Comparison of ENCODE assay signal across 9 mouse cellular contexts in genomic region chr5:106457986-106458476, GRCm38 (mm10). TPM values are rescaled to one million over a fixed set of nuclear protein-coding genes. Genes with fewer than 3 reads are reported as not detected.
DNase-seq lines count a peak whose midpoint lies in the region; ATAC-seq and TF ChIP-seq lines count a peak whose summit lies in the region.
"Had no signal": no experiment of that assay in that cellular context is flagged by ENCODE, and none has a peak within 500 bp of the region (broad histone marks: within the 10 kb centered on the region; RNA-seq: fewer than 3 reads in every experiment).

Gene Barhl2, minus strand, starts transcription at chr5:106458166.

- H3K4me1 ChIP-seq in lung, embryonic 16.5 days (replicated peaks; ENCODE audit: control insufficient read depth, insufficient read depth, low read length), result peaks cover 14% of the 10 kb centered on the region
- H3K4me1 ChIP-seq in lung, adult 2 months (ENCODE audit: control insufficient read depth, insufficient read depth, low read length), result no peaks in the 10 kb centered on the region
- H3K4me1 ChIP-seq in forebrain, embryonic 13.5 days, result peaks cover 47% of the 10 kb centered on the region
- H3K4me1 ChIP-seq in limb, embryonic 11.5 days (ENCODE audit: control insufficient read depth, insufficient read depth, low read length), result peaks cover 25% of the 10 kb centered on the region
- H3K4me1 ChIP-seq in small intestine, adult 2 months (ENCODE audit: control insufficient read depth, insufficient read depth, insufficient read length, low read length), result peaks cover 9% of the 10 kb centered on the region

- H3K36me3 ChIP-seq in lung, embryonic 16.5 days (ENCODE audit: control insufficient read depth, insufficient read depth, low read length), result no peaks in the 10 kb centered on the region
- H3K36me3 ChIP-seq in forebrain, embryonic 13.5 days (ENCODE audit: poor library complexity, severe bottlenecking), result no peaks in the 10 kb centered on the region
- no peaks in the 10 kb centered on the region for H3K36me3 ChIP-seq in limb, embryonic 11.5 days (ENCODE audit: control insufficient read depth, insufficient read depth, low read length)
- no peaks in the 10 kb centered on the region for H3K36me3 ChIP-seq in small intestine, adult 2 months (ENCODE audit: control insufficient read depth, insufficient read depth, low read length)

- no peak within 1 kb of the TSS for H3K27ac ChIP-seq in lung, embryonic 16.5 days (ENCODE audit: low read length)
- peak within 1 kb of the TSS; percentile 40 for H3K27ac ChIP-seq in forebrain, embryonic 13.5 days
- no peak within 1 kb of the TSS for H3K27ac ChIP-seq in limb, embryonic 11.5 days (replicated peaks; ENCODE audit: low read depth, low read length)
- H3K27ac ChIP-seq in small intestine, adult 2 months (ENCODE audit: insufficient read depth, low read depth, low read length), result no peak within 1 kb of the TSS

- no peak for DNase-seq in lung, adult 2 months
- peak; percentile 48 for DNase-seq in limb, embryonic 11.5 days (ENCODE audit: low spot score)
- no peak for DNase-seq in gastrocnemius, adult 8-10 months (ENCODE audit: low spot score in 2 of 2)
- DNase-seq in cerebellum, postnatal 4 days (ENCODE audit: low spot score in 2 of 2), result no peak
- DNase-seq in adrenal gland, postnatal 4 days (ENCODE audit: low spot score in 2 of 2), result no peak

- H3K9me3 ChIP-seq in lung, embryonic 16.5 days (ENCODE audit: control insufficient read depth, low read length), result no peaks in the 10 kb centered on the region
- H3K9me3 ChIP-seq in forebrain, embryonic 13.5 days (replicated peaks), result no peaks in the 10 kb centered on the region
- H3K9me3 ChIP-seq in limb, embryonic 11.5 days (ENCODE audit: control insufficient read depth, low read length), result no peaks in the 10 kb centered on the region

- peak; percentile 10; the same call in 1 of the 2 replicates for ATAC-seq in lung, embryonic 16.5 days (ENCODE audit: low read depth)
- no peak; the same call in 1 of the 2 replicates for ATAC-seq in forebrain, embryonic 13.5 days
- no peak for ATAC-seq in limb, embryonic 11.5 days (ENCODE audit: insufficient number of reproducible peaks, low FRiP score, low TSS enrichment, low read depth)

- H3K27me3 ChIP-seq in lung, embryonic 16.5 days (ENCODE audit: control insufficient read depth, insufficient read depth, low read depth, low read length), result peaks cover 96% of the 10 kb centered on the region
- H3K27me3 ChIP-seq in forebrain, embryonic 13.5 days, result peaks cover 97% of the 10 kb centered on the region
- peaks cover 92% of the 10 kb centered on the region for H3K27me3 ChIP-seq in limb, embryonic 11.5 days (ENCODE audit: control insufficient read depth, insufficient read depth, low read length)
- H3K27me3 ChIP-seq in small intestine, adult 2 months (ENCODE audit: control insufficient read depth, insufficient read depth, low read length), result peaks cover 79% of the 10 kb centered on the region

- peak within 1 kb of the TSS; percentile 55 for H3K4me3 ChIP-seq in lung, embryonic 16.5 days (ENCODE audit: low read length)
- no peak within 1 kb of the TSS for H3K4me3 ChIP-seq in lung, adult 2 months (replicated peaks; ENCODE audit: extremely low read depth, low read depth, low read length)
- peak within 1 kb of the TSS; percentile 52 for H3K4me3 ChIP-seq in forebrain, embryonic 13.5 days
- peak within 1 kb of the TSS; percentile 41 for H3K4me3 ChIP-seq in limb, embryonic 11.5 days (ENCODE audit: low read depth, low read length)
- peak within 1 kb of the TSS; percentile 38 for H3K4me3 ChIP-seq in small intestine, adult 2 months (ENCODE audit: low read depth, low read length)

- H3K9ac ChIP-seq in lung, embryonic 16.5 days (ENCODE audit: low read length), result no peak within 1 kb of the TSS
- H3K9ac ChIP-seq in forebrain, embryonic 13.5 days, result peak within 1 kb of the TSS; percentile 64
- peak within 1 kb of the TSS; percentile 12; the same call in 1 of the 2 replicates for H3K9ac ChIP-seq in limb, embryonic 11.5 days (ENCODE audit: low read length)

- TF ChIP-seq POLR2A in lung, adult 2 months (IDR thresholded peaks at IDR 0.05; ENCODE audit: borderline replicate concordance, extremely low read depth, low read depth, low read length), result no peak
- TF ChIP-seq POLR2A in small intestine, adult 2 months (IDR thresholded peaks at IDR 0.05; ENCODE audit: low read depth, low read length), result no peak

- WGBS in lung, embryonic 16.5 days, result under 1% methylated on average over 43 of the region's 57 CpGs
- WGBS in lung, adult 2 months, result 2% methylated on average over 46 of the region's 57 CpGs
- WGBS in forebrain, embryonic 13.5 days, result under 1% methylated on average over 44 of the region's 57 CpGs
- under 1% methylated on average over 48 of the region's 57 CpGs for WGBS in limb, embryonic 11.5 days
- WGBS in small intestine, adult 2 months, result 1% methylated on average over 55 of the region's 57 CpGs

- H3K4me2 ChIP-seq in lung, embryonic 16.5 days (ENCODE audit: low read depth, low read length), result peak within 1 kb of the TSS; percentile 89
- H3K4me2 ChIP-seq in forebrain, embryonic 13.5 days, result peak within 1 kb of the TSS; percentile 86
- peak within 1 kb of the TSS; percentile 80 for H3K4me2 ChIP-seq in limb, embryonic 11.5 days (ENCODE audit: low read depth, severe bottlenecking)

- TF ChIP-seq CTCF in lung, adult 2 months (IDR thresholded peaks at IDR 0.05; ENCODE audit: insufficient read depth, low read length), result no peak
- TF ChIP-seq CTCF in small intestine, adult 2 months (IDR thresholded peaks at IDR 0.05; ENCODE audit: extremely low read depth, insufficient read length, insufficient replicate concordance, low read depth, low read length), result no peak

RNA-seq across cellular contexts. Expression of gene Barhl2, which starts in this region (rescaled TPM):
- polyA plus RNA-seq in lung, embryonic 16.5 days (2015; fragmentation: Nextera tagmentation; extraction: Ambion mirVana), result not detected in 2 replicates
- not detected in 2 replicates for polyA plus RNA-seq in lung, adult 2 months (2012; rRNA removed)
- polyA plus RNA-seq in forebrain, embryonic 13.5 days (2015; fragmentation: Nextera tagmentation; extraction: Ambion mirVana), result 1.8 and 5.5 TPM in 2 replicates
- polyA plus RNA-seq in limb, embryonic 11.5 days (2014; fragmentation: Nextera tagmentation; extraction: Ambion mirVana), result not detected in 2 replicates
- not detected in 2 replicates for polyA plus RNA-seq in small intestine, adult 2 months (2012; rRNA removed)
- total RNA-seq in gastrocnemius, adult 8-10 months (2022), result not detected
- not detected for total RNA-seq in adrenal gland, postnatal 4 days (2021)
- total RNA-seq: heart, postnatal 14 days had no signal

Comparison
In these comparisons a context has a peak if more than half of its experiments do, and no peak if none do; other contexts are left out.
1. Peak in ATAC-seq, H3K4me3 ChIP-seq and H3K4me2 ChIP-seq in lung, embryonic 16.5 days; RNA of the gene not detected or under 1 TPM.
2. Peak in DNase-seq, H3K4me3 ChIP-seq, H3K9ac ChIP-seq and H3K4me2 ChIP-seq in limb, embryonic 11.5 days; RNA of the gene not detected or under 1 TPM.